Mouse (Mus musculus): ENCODE measurements around the gene Rbfox3. TPM values are rescaled to one million over a fixed set of nuclear protein-coding genes. Genes with fewer than 3 reads are reported as not detected.

The Rbfox3 gene
- polyA plus RNA-seq, 1 experiment from 2014 or later = 12.6 TPM

DNA sequence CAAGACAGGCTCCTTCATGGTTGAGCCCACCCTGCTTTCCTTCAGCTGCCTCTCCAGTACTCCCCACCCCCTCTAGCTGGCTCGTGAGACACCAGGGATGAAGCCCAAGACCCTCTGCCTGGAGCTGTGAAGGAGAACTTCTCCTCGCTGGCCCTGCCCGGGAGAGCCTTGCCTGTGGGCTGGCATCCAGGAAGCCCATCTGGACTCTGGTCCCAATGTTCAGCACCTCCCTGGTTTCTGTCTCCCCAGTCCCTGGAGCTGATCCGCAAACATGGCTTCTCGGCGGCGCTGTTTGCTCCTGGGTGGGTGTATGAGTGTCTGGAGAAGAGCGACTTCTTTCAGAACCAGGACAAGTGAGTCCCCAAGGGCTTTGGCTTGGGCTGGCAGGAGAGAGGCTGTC is 427.2 kb downstream of the Rbfox3 start:
- H3K9me3 ChIP-seq (ENCODE audit: control insufficient read depth, low read length) = no peaks in the 10 kb centered on the region
- no peaks in the 10 kb centered on the region for H3K27me3 ChIP-seq (ENCODE audit: control insufficient read depth, insufficient read depth, low read length)
- no peaks in the 10 kb centered on the region for H3K36me3 ChIP-seq (ENCODE audit: control insufficient read depth, insufficient read depth, low read length)
- no peaks in the 10 kb centered on the region for H3K4me1 ChIP-seq (replicated peaks; ENCODE audit: control insufficient read depth, insufficient read depth, low read length)
- H3K9ac ChIP-seq (ENCODE audit: low read depth, low read length) = no peak overlapping the region
- no peak overlapping the region for H3K4me2 ChIP-seq (replicated peaks; ENCODE audit: low read depth, low read length)
- no peak overlapping the region for H3K27ac ChIP-seq (ENCODE audit: low read depth, low read length)
- WGBS = 86% methylated on average over 8 of the region's 8 CpGs
- DNase-seq (ENCODE audit: low spot score) = no peak
- H3K4me3 ChIP-seq (ENCODE audit: low read depth, low read length) = no peak overlapping the region
- ATAC-seq (ENCODE audit: low FRiP score) = no peak

DNA sequence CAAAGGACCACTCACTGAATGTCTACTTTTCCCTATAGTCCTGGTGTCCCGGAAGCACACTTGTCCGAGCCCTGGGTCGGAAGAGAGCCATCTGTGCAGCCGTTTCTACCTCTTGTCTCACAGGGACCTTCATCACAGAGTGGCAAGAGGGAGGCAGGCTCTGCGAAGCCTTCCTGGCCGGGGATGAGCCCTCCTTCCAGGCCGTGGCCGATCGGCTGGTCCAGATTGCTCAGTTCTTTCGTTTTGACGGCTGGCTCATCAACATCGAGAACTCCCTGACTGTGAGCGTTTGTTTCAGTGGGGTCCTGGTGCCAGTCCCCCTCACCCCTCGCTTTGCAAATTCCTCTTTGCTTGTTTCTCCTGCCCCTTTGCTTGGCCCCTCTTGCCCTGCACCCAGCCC is 429.6 kb downstream of the Rbfox3 start:
- WGBS = 88% methylated on average over 14 of the region's 14 CpGs
- Histone ChIP-seq H3K4me3 (ENCODE audit: low read depth, low read length) (no peak overlapping the region), H3K36me3 (ENCODE audit: control insufficient read depth, insufficient read depth, low read length) (no peaks in the 10 kb centered on the region), H3K9me3 (ENCODE audit: control insufficient read depth, low read length) (no peaks in the 10 kb centered on the region), H3K27me3 (ENCODE audit: control insufficient read depth, insufficient read depth, low read length) (no peaks in the 10 kb centered on the region), H3K27ac (ENCODE audit: low read depth, low read length) (no peak overlapping the region), H3K9ac (ENCODE audit: low read depth, low read length) (no peak overlapping the region), H3K4me2 (replicated peaks; ENCODE audit: low read depth, low read length) (no peak overlapping the region), H3K4me1 (replicated peaks; ENCODE audit: control insufficient read depth, insufficient read depth, low read length) (peaks cover 5% of the 10 kb centered on the region)
- ATAC-seq (ENCODE audit: low FRiP score) = no peak
- no peak for DNase-seq (ENCODE audit: low spot score)

GRCm38 (mm10) chr11:118481231-118481630 is 430.2 kb downstream of the Rbfox3 start:
- H3K27ac ChIP-seq (ENCODE audit: low read depth, low read length) = no peak overlapping the region
- H3K4me1 ChIP-seq (replicated peaks; ENCODE audit: control insufficient read depth, insufficient read depth, low read length) = peaks cover 5% of the 10 kb centered on the region
- DNase-seq (ENCODE audit: low spot score) (no peak), ATAC-seq (ENCODE audit: low FRiP score) (no peak)
- H3K4me2 ChIP-seq (replicated peaks; ENCODE audit: low read depth, low read length) = no peak overlapping the region
- no peaks in the 10 kb centered on the region for H3K27me3 ChIP-seq (ENCODE audit: control insufficient read depth, insufficient read depth, low read length)
- H3K9me3 ChIP-seq (ENCODE audit: control insufficient read depth, low read length) = no peaks in the 10 kb centered on the region
- no peaks in the 10 kb centered on the region for H3K36me3 ChIP-seq (ENCODE audit: control insufficient read depth, insufficient read depth, low read length)
- H3K9ac ChIP-seq (ENCODE audit: low read depth, low read length) = no peak overlapping the region
- 93% methylated on average over 11 of the region's 11 CpGs for WGBS
- H3K4me3 ChIP-seq (ENCODE audit: low read depth, low read length) = no peak overlapping the region

DNA sequence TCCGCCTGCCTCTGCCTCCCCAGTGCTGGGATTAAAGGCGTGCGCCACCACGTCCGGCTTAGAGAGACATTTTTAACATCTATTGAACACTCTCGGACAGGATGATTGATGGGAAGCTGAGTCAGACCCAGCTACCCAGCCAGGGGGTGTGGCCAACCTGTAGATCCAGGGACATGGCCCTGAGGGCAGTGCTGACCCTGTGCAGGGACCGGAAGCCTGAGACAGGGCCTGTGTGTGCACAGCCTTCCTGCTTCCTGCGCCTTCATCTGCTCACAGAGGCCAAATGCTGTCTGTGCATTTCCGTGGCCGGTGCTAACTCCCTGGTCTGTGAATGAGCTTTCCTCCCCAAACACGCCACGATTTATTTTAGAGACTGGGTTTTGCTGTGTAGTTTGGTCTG is 431.6 kb downstream of the Rbfox3 start:
- peaks cover 5% of the 10 kb centered on the region for H3K4me1 ChIP-seq (replicated peaks; ENCODE audit: control insufficient read depth, insufficient read depth, low read length)
- ATAC-seq (ENCODE audit: low FRiP score) = no peak
- no peak overlapping the region for H3K27ac ChIP-seq (ENCODE audit: low read depth, low read length)
- no peak overlapping the region for H3K9ac ChIP-seq (ENCODE audit: low read depth, low read length)
- H3K27me3 ChIP-seq (ENCODE audit: control insufficient read depth, insufficient read depth, low read length) = no peaks in the 10 kb centered on the region
- DNase-seq (ENCODE audit: low spot score) = no peak
- 80% methylated on average over 12 of the region's 12 CpGs for WGBS
- H3K9me3 ChIP-seq (ENCODE audit: control insufficient read depth, low read length) = no peaks in the 10 kb centered on the region
- H3K4me2 ChIP-seq (replicated peaks; ENCODE audit: low read depth, low read length) = no peak overlapping the region
- no peaks in the 10 kb centered on the region for H3K36me3 ChIP-seq (ENCODE audit: control insufficient read depth, insufficient read depth, low read length)
- H3K4me3 ChIP-seq (ENCODE audit: low read depth, low read length) = no peak overlapping the region

GRCm38 (mm10) chr11:118476396-118477373 is 434.7 kb downstream of the Rbfox3 start, which contains the start of gene Engase:
Engase (plus strand) TSS chr11:118476829.
- peaks cover 5% of the 10 kb centered on the region for H3K4me1 ChIP-seq (replicated peaks; ENCODE audit: control insufficient read depth, insufficient read depth, low read length)
- H3K36me3 ChIP-seq (ENCODE audit: control insufficient read depth, insufficient read depth, low read length) = no peaks in the 10 kb centered on the region
- under 1% methylated on average over 48 of the region's 57 CpGs for WGBS
- peak; percentile 99 for ATAC-seq (ENCODE audit: low FRiP score)
- peak within 1 kb of the TSS; percentile 88 for H3K4me2 ChIP-seq (replicated peaks; ENCODE audit: low read depth, low read length)
- H3K27me3 ChIP-seq (ENCODE audit: control insufficient read depth, insufficient read depth, low read length) = no peaks in the 10 kb centered on the region
- H3K4me3 ChIP-seq (ENCODE audit: low read depth, low read length) = peak within 1 kb of the TSS; percentile 70
- H3K9ac ChIP-seq (ENCODE audit: low read depth, low read length) = peak within 1 kb of the TSS; percentile 80
- no peaks in the 10 kb centered on the region for H3K9me3 ChIP-seq (ENCODE audit: control insufficient read depth, low read length)
- DNase-seq (ENCODE audit: low spot score) = peak; percentile 90
- H3K27ac ChIP-seq (ENCODE audit: low read depth, low read length) = peak within 1 kb of the TSS; percentile 24; the same call in 1 of the 2 replicates

DNA sequence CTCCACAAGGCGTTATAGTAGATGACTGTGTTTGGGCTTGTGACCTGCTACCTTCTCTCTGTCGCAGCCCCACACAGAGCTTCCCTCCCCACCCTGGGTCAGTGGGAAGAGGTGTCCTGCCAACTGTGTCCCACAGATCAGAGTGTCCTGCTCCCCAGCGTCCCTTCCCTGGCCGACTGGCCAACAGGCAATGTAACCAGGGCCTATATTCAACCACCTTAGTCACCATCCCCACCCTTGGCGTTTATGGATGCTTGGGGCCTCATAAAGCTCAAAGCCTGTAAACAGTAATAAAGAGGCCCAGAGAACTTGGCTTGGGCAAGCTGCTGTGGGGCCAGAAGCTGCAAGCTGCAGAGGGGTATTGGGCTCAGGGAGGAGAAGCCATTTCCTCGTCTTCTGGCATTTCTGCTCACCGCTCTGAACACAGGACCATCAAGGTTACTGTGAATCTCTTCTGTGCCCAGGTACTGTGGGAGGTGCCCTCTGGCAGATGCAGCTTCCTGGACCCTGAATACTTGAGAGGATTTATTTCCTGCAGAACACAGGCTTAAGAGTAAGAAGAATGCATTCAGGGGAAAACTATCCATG is 435.8 kb downstream of the Rbfox3 start:
- H3K9me3 ChIP-seq (ENCODE audit: control insufficient read depth, low read length) = no peaks in the 10 kb centered on the region
- H3K4me2 ChIP-seq (replicated peaks; ENCODE audit: low read depth, low read length) = no peak overlapping the region
- H3K27me3 ChIP-seq (ENCODE audit: control insufficient read depth, insufficient read depth, low read length) = no peaks in the 10 kb centered on the region
- H3K9ac ChIP-seq (ENCODE audit: low read depth, low read length) = no peak overlapping the region
- no peaks in the 10 kb centered on the region for H3K36me3 ChIP-seq (ENCODE audit: control insufficient read depth, insufficient read depth, low read length)
- peaks cover 6% of the 10 kb centered on the region for H3K4me1 ChIP-seq (replicated peaks; ENCODE audit: control insufficient read depth, insufficient read depth, low read length)
- ATAC-seq (ENCODE audit: low FRiP score) (no peak), DNase-seq (ENCODE audit: low spot score) (no peak)
- H3K27ac ChIP-seq (ENCODE audit: low read depth, low read length) = no peak overlapping the region
- 89% methylated on average over 7 of the region's 7 CpGs for WGBS
- no peak overlapping the region for H3K4me3 ChIP-seq (ENCODE audit: low read depth, low read length)

DNA sequence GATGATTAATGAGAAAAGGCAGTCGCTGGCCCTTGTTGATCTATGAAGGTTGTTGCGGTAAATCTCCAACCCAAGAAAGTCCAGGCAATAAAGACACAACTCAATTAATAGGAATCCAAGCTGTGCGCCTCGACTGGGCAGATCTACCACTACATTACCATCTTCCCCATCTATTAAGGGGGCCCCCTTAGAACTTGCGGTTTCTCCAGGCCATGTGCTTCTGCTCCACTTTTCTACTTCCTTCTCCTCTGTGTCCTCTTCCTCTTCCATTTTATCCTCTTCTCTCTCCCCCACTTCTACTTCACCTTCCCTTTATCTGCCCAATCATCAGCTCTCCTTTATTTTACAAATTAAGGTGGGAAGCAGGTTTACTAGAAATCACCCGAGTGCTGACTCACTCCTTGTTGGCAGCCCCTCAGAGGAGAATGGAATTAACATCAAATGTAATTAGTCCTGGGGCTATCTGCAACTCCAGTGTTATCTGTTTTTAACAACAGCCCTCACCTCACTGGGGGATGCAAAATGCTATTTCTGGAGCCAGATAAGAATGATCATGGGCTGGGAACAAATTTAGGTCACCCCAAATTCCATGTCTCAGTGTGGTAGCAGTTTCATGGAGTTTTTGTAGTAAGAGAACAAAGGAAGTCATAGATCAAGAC is 437.4 kb downstream of the Rbfox3 start:
- Histone ChIP-seq H3K36me3 (ENCODE audit: control insufficient read depth, insufficient read depth, low read length) (no peaks in the 10 kb centered on the region), H3K4me3 (ENCODE audit: low read depth, low read length) (no peak overlapping the region), H3K27me3 (ENCODE audit: control insufficient read depth, insufficient read depth, low read length) (no peaks in the 10 kb centered on the region), H3K9ac (ENCODE audit: low read depth, low read length) (no peak overlapping the region), H3K4me1 (replicated peaks; ENCODE audit: control insufficient read depth, insufficient read depth, low read length) (peaks cover 7% of the 10 kb centered on the region), H3K4me2 (replicated peaks; ENCODE audit: low read depth, low read length) (no peak overlapping the region), H3K27ac (ENCODE audit: low read depth, low read length) (no peak overlapping the region), H3K9me3 (ENCODE audit: control insufficient read depth, low read length) (no peaks in the 10 kb centered on the region)
- DNase-seq (ENCODE audit: low spot score) = no peak
- no peak for ATAC-seq (ENCODE audit: low FRiP score)
- 77% methylated on average over 6 of the region's 6 CpGs for WGBS

DNA sequence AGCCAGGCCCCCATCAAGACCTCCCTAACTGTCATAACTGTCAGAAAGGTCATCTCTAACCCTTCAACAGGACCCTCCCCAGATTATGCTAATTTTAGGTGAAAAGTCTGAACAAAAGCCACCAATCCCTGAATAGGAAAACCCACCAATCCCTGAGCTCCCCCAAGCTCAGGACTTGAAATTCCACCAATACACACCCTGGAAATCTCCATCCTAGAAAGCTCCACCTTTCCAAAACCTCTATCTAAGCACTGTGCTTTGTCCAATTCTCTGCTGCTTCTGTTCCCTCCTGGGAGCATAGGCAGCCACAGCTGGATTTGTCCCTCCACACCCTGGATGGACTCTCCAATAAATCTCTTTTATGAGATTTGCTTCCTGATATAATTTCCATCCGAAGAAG is 438.2 kb downstream of the Rbfox3 start:
- H3K4me1 ChIP-seq (replicated peaks; ENCODE audit: control insufficient read depth, insufficient read depth, low read length) = peaks cover 7% of the 10 kb centered on the region
- no peaks in the 10 kb centered on the region for H3K27me3 ChIP-seq (ENCODE audit: control insufficient read depth, insufficient read depth, low read length)
- no peak for DNase-seq (ENCODE audit: low spot score)
- no peak overlapping the region for H3K4me2 ChIP-seq (replicated peaks; ENCODE audit: low read depth, low read length)
- 85% methylated on average over 1 of the region's 1 CpGs for WGBS
- H3K27ac ChIP-seq (ENCODE audit: low read depth, low read length) = no peak overlapping the region
- H3K4me3 ChIP-seq (ENCODE audit: low read depth, low read length) = no peak overlapping the region
- H3K9me3 ChIP-seq (ENCODE audit: control insufficient read depth, low read length) = no peaks in the 10 kb centered on the region
- ATAC-seq (ENCODE audit: low FRiP score) = no peak
- no peak overlapping the region for H3K9ac ChIP-seq (ENCODE audit: low read depth, low read length)
- no peaks in the 10 kb centered on the region for H3K36me3 ChIP-seq (ENCODE audit: control insufficient read depth, insufficient read depth, low read length)

Measured in hindbrain, embryonic 11.5 days (tissue).